Mouse (Mus musculus) neural tube, embryonic 11.5 days (tissue): ENCODE measurements around the gene Rora. TPM values are rescaled to one million over a fixed set of nuclear protein-coding genes. Genes with fewer than 3 reads are reported as not detected.
A peak's percentile ranks its signal among the peaks of the same experiment; 100 is the strongest.

Experiments used
- ATAC-seq: fragments of 200-750 bp; cut with Nextera tagmentation; 2 replicates; pipeline ENCODE4 v1.8.0; 2017; ENCODE audit warnings: moderate number of reproducible peaks, mild to moderate bottlenecking, moderate TSS enrichment, moderate library complexity; ENCODE audit not compliant: insufficient read depth, low FRiP score, low TSS enrichment
- DNase-seq: peaks from one replicate; pipeline ENCODE4 v3.0.0-alpha.2; 2015; ENCODE audit warnings: low spot score
- H3K27ac ChIP-seq: fragments of 300-500 bp; sonication (generic); 2 replicates; pipeline ENCODE4 v1.5.1; 2014; ENCODE audit warnings: low read depth, mild to moderate bottlenecking, low read length
- H3K27me3 ChIP-seq: fragments of 300-500 bp; sonication (generic); 2 replicates; pipeline ENCODE4 v1.6.1; 2014; ENCODE audit warnings: mild to moderate bottlenecking, low read length, mixed read lengths; ENCODE audit not compliant: control insufficient read depth, insufficient read depth
- H3K36me3 ChIP-seq: fragments of 300-500 bp; sonication (generic); 2 replicates; pipeline ENCODE4 v1.6.1; 2014; ENCODE audit warnings: mild to moderate bottlenecking, low read length, moderate library complexity, mixed read lengths; ENCODE audit not compliant: control insufficient read depth, insufficient read depth
- H3K4me1 ChIP-seq: fragments of 300-500 bp; sonication (generic); 2 replicates; pipeline ENCODE4 v1.6.1; 2014; ENCODE audit warnings: low read length, mixed read lengths; ENCODE audit not compliant: control insufficient read depth, insufficient read depth
- H3K4me2 ChIP-seq: fragments of 300-500 bp; sonication (generic); 2 replicates; pipeline ENCODE4 v1.6.1; 2014; ENCODE audit warnings: low read depth, mild to moderate bottlenecking, moderate library complexity
- H3K4me3 ChIP-seq: fragments of 300-500 bp; sonication (generic); 2 replicates; pipeline ENCODE4 v1.5.1; 2014; ENCODE audit warnings: low read depth, low read length
- H3K9ac ChIP-seq: fragments of 300-500 bp; sonication (generic); 2 replicates; pipeline ENCODE4 v1.6.1; 2014; ENCODE audit warnings: mild to moderate bottlenecking, low read length
- H3K9me3 ChIP-seq: fragments of 300-500 bp; sonication (generic); 2 replicates; pipeline ENCODE4 v1.6.1; 2016; ENCODE audit warnings: low read length; ENCODE audit not compliant: control insufficient read depth
- WGBS: fragments of 180-500 bp; shearing (Covaris S2); extraction: QIAGEN DNeasy Blood & Tissue Kit; methylation state at CpG from one replicate; pipeline ENCODE4 v1.1.7; 2014; 5-methylcytosine and 5-hydroxymethylcytosine counted together
- polyA plus RNA-seq: library from polyadenylated mRNA; unstranded; fragments of >200 nt; fragmentation: Nextera tagmentation; extraction: Ambion mirVana; gene quantifications from 2 replicates; pipeline ENCODE4 v1.2.1, GENCODE M21; 2014

Rora gene
- polyA plus RNA-seq, 1 experiment from 2014 or later, result 3.2 TPM

- H3K4me1 ChIP-seq, result no peaks in the 10 kb centered on the region
- H3K27ac ChIP-seq, result no peak overlapping the region
- H3K27me3 ChIP-seq, result no peaks in the 10 kb centered on the region
- no peak overlapping the region for H3K4me3 ChIP-seq
- ATAC-seq, result no peak
- H3K9me3 ChIP-seq, result no peaks in the 10 kb centered on the region
- H3K36me3 ChIP-seq, result no peaks in the 10 kb centered on the region
- H3K4me2 ChIP-seq, result no peak overlapping the region
- H3K9ac ChIP-seq, result no peak overlapping the region
- DNase-seq, result no peak
- whole genome bisulfite sequencing, result 59% methylated on average over 8 of the region's 8 CpGs
Observed at GRCm38 (mm10) chr9:68912483-68913151, 259.0 kb downstream of the Rora start.

GRCm38 (mm10) chr9:68913191-68913697 lies 259.7 kb downstream of the Rora start:
- Histone ChIP-seq H3K4me3 (no peak overlapping the region), H3K27ac (no peak overlapping the region), H3K4me1 (no peaks in the 10 kb centered on the region), H3K9me3 (no peaks in the 10 kb centered on the region), H3K36me3 (no peaks in the 10 kb centered on the region), H3K9ac (no peak overlapping the region), H3K4me2 (no peak overlapping the region), H3K27me3 (no peaks in the 10 kb centered on the region)
- 73% methylated on average over 10 of the region's 10 CpGs for WGBS
- DNase-seq, result no peak
- ATAC-seq, result no peak

DNA sequence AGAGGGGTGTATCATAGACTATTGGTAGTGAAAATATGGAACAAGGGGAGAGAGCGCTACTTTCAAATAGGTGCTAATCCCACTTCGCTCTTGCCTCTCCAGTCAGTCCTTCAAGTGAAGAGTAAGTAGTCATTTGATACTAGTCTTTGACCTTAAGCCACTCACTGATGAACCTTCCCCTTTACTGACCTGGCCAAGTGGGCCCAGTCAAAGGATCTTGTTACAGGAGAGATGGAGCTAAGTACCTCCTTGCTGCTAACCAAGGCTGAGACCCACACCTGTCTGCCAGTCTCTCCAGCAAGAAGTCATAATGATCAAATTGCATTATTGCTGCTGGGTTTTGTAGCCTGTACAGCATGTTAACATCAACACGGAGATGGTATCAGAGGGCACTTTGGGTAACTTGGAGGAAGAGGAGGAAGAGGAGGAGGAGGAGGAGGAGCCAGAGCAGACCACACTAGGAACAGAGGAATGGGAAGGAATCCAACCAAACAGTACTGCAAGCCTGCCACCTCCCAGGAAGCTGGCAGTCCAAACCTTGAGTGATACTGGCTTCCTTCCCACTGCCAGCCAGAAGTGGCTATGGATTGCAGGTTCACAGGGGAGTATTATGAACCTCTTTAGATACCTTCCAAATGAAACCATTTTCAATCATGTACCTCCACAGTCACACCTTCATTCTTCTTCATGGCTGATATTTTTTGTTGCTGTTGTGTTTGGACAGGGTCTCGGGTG lies 261.1 kb downstream of the Rora start:
- no peak overlapping the region for H3K27ac ChIP-seq
- no peak overlapping the region for H3K4me3 ChIP-seq
- no peak overlapping the region for H3K4me2 ChIP-seq
- no peaks in the 10 kb centered on the region for H3K4me1 ChIP-seq
- H3K9ac ChIP-seq, result no peak overlapping the region
- no peaks in the 10 kb centered on the region for H3K27me3 ChIP-seq
- H3K9me3 ChIP-seq, result no peaks in the 10 kb centered on the region
- WGBS, result 89% methylated on average over 4 of the region's 4 CpGs
- DNase-seq (no peak), ATAC-seq (no peak)
- H3K36me3 ChIP-seq, result no peaks in the 10 kb centered on the region

DNA sequence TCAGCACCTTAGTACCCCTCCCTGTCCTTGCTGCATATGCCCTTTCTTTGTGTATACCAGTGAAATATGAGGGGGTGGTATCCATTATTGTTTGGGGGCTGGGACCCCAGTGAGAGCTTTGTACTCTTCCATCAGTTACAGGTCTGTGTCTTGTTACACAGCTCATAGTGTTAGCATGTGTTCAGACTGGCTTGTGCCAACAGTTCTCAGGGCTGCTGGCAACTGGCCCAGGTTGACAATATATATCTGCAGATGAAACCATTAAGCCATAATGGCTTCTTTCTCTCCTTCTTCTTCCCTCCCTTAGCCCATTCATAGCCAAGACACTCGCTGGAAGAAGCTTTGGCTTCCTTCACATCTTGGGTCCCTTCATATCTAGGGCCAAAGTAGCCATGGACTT lies 263.2 kb downstream of the Rora start:
- no peaks in the 10 kb centered on the region for H3K27me3 ChIP-seq
- no peak for ATAC-seq
- DNase-seq, result no peak
- 78% methylated on average over 1 of the region's 1 CpGs for WGBS
- H3K4me2 ChIP-seq, result no peak overlapping the region
- no peaks in the 10 kb centered on the region for H3K36me3 ChIP-seq
- H3K4me1 ChIP-seq, result no peaks in the 10 kb centered on the region
- no peak overlapping the region for H3K4me3 ChIP-seq
- no peak overlapping the region for H3K9ac ChIP-seq
- H3K9me3 ChIP-seq, result no peaks in the 10 kb centered on the region
- H3K27ac ChIP-seq, result no peak overlapping the region

- 88% methylated on average over 12 of the region's 12 CpGs for WGBS
- Histone ChIP-seq H3K9ac (no peak overlapping the region), H3K27me3 (no peaks in the 10 kb centered on the region), H3K9me3 (no peaks in the 10 kb centered on the region), H3K4me1 (no peaks in the 10 kb centered on the region), H3K36me3 (no peaks in the 10 kb centered on the region), H3K4me2 (no peak overlapping the region), H3K27ac (no peak overlapping the region), H3K4me3 (no peak overlapping the region)
- DNase-seq, result no peak
- ATAC-seq, result no peak
Observed at GRCm38 (mm10) chr9:68923128-68923601, 269.6 kb downstream of the Rora start.

DNA sequence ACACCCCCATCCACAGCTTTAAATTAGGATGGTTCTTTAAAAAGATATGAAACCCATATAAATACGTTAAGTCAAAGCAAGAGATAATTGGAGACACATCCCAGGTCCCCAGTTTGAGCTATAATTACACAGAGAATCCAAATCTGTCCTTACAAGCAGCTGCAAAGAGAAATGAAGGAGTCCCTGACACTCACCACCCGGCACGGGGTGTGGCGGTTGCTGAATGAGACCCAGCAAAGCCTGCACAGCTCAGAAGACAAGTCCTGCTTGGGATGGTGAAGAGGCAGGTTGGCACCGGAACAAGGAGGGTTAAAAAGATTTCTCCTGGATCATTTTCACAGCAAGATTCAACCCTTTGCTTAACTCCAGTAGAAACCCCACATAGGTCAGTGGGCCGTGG lies 272.8 kb downstream of the Rora start:
- no peaks in the 10 kb centered on the region for H3K27me3 ChIP-seq
- DNase-seq, result no peak
- WGBS, result 90% methylated on average over 6 of the region's 6 CpGs

GRCm38 (mm10) chr9:68933159-68933558 lies 279.6 kb downstream of the Rora start:
- Histone ChIP-seq H3K36me3 (no peaks in the 10 kb centered on the region), H3K4me1 (no peaks in the 10 kb centered on the region), H3K27ac (no peak overlapping the region), H3K9me3 (no peaks in the 10 kb centered on the region), H3K27me3 (no peaks in the 10 kb centered on the region), H3K4me3 (no peak overlapping the region), H3K9ac (no peak overlapping the region), H3K4me2 (no peak overlapping the region)
- no peak for ATAC-seq
- 71% methylated on average over 3 of the region's 3 CpGs for WGBS
- DNase-seq, result no peak

More for the DNA sequence above, 272.8 kb downstream of the Rora start:
- H3K9ac ChIP-seq, result no peak overlapping the region
- H3K4me2 ChIP-seq, result no peak overlapping the region
- no peak overlapping the region for H3K4me3 ChIP-seq
- no peak overlapping the region for H3K27ac ChIP-seq
- no peaks in the 10 kb centered on the region for H3K9me3 ChIP-seq
- H3K36me3 ChIP-seq, result no peaks in the 10 kb centered on the region
- no peak for ATAC-seq
- no peaks in the 10 kb centered on the region for H3K4me1 ChIP-seq

- Histone ChIP-seq H3K36me3 (no peaks in the 10 kb centered on the region), H3K4me1 (no peaks in the 10 kb centered on the region), H3K4me2 (no peak overlapping the region), H3K9ac (no peak overlapping the region), H3K27ac (no peak overlapping the region), H3K4me3 (no peak overlapping the region), H3K9me3 (no peaks in the 10 kb centered on the region), H3K27me3 (no peaks in the 10 kb centered on the region)
- 87% methylated on average over 4 of the region's 4 CpGs for WGBS
- DNase-seq (no peak), ATAC-seq (no peak)
Observed at GRCm38 (mm10) chr9:68934238-68934637, 280.7 kb downstream of the Rora start.

GRCm38 (mm10) chr9:68935611-68936010 lies 282.0 kb downstream of the Rora start:
- Histone ChIP-seq H3K9ac (no peak overlapping the region), H3K4me1 (no peaks in the 10 kb centered on the region), H3K27ac (no peak overlapping the region), H3K9me3 (no peaks in the 10 kb centered on the region), H3K36me3 (no peaks in the 10 kb centered on the region), H3K4me3 (no peak overlapping the region), H3K27me3 (no peaks in the 10 kb centered on the region), H3K4me2 (no peak overlapping the region)
- 49% methylated on average over 11 of the region's 11 CpGs for WGBS
- no peak; the same call in 1 of the 2 replicates for ATAC-seq
- DNase-seq, result peak; percentile 35
